28 mouse cellular contexts compared by ENCODE assay signal in the genomic region with DNA sequence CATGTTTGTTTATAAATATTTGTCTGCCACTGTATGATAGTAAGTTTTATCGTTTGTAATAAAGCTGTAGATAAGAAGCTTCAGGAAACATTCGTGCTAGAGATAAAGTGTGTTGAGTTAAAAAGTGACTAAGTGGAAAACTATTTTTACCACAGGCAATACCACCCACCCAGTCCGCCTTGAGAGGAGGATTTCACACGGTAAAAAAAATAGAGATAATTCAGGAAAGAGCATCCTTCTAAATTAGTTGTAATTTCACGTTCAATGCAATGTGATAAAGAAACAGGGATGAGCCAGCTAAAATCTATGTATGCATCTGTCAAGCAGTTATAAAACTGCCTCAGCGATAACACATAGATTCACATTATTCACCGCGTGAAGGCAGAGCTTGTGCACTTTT. TPM values are rescaled to one million over a fixed set of nuclear protein-coding genes. Genes with fewer than 3 reads are reported as not detected.
DNase-seq lines count a peak whose midpoint lies in the region; ATAC-seq and TF ChIP-seq lines count a peak whose summit lies in the region.
"Had no signal": no experiment of that assay in that cellular context is flagged by ENCODE, and none has a peak within 500 bp of the region (broad histone marks: within the 10 kb centered on the region; RNA-seq: fewer than 3 reads in every experiment).

No protein-coding gene starts in this region.

- TF ChIP-seq CTCF in left cerebral cortex, adult 2 months (IDR thresholded peaks at IDR 0.05), result no peak

- intact Hi-C loops in left cerebral cortex, adult 2 months (cut with DNase I), result loop anchor here (1.0 to 5.0 kb wide), 2 partner anchors 100 to 174 kb away; a partner anchor contains a TSS

- H3K36me3 ChIP-seq in intestine, embryonic 16.5 days (ENCODE audit: control insufficient read depth, insufficient read depth, low read length), result no peaks in the 10 kb centered on the region
- H3K36me3 ChIP-seq: embryonic facial prominence, embryonic 12.5 days; forebrain, embryonic 15.5 days; heart, embryonic 13.5 days; hindbrain, embryonic 12.5 days had no signal

- no peaks in the 10 kb centered on the region for H3K27me3 ChIP-seq in intestine, embryonic 16.5 days (replicated peaks; ENCODE audit: control insufficient read depth, insufficient read depth, low read length)
- H3K27me3 ChIP-seq: embryonic facial prominence, embryonic 12.5 days; forebrain, embryonic 15.5 days; heart, embryonic 13.5 days; hindbrain, embryonic 12.5 days had no signal

- H3K27ac ChIP-seq in left cerebral cortex, adult 2 months, result no peak overlapping the region; the same call in 1 of the 2 replicates
- no peak overlapping the region for H3K27ac ChIP-seq in intestine, embryonic 16.5 days (ENCODE audit: low read length)
- H3K27ac ChIP-seq: embryonic facial prominence, embryonic 12.5 days; forebrain, embryonic 15.5 days; heart, embryonic 13.5 days; hindbrain, embryonic 12.5 days had no signal

- H3K4me3 ChIP-seq in left cerebral cortex, adult 2 months, result no peak overlapping the region
- no peak overlapping the region for H3K4me3 ChIP-seq in intestine, embryonic 16.5 days (ENCODE audit: low read length)
- H3K4me3 ChIP-seq: embryonic facial prominence, embryonic 12.5 days; forebrain, embryonic 15.5 days; heart, embryonic 13.5 days; hindbrain, embryonic 12.5 days had no signal

- H3K4me1 ChIP-seq in intestine, embryonic 16.5 days (ENCODE audit: control insufficient read depth, insufficient read depth, low read length), result no peaks in the 10 kb centered on the region
- H3K4me1 ChIP-seq: embryonic facial prominence, embryonic 12.5 days; forebrain, embryonic 15.5 days; heart, embryonic 13.5 days; hindbrain, embryonic 12.5 days had no signal

- WGBS in intestine, embryonic 16.5 days, result 59% methylated on average over 8 of the region's 8 CpGs

- peaks cover 8% of the 10 kb centered on the region; the same call in 1 of the 2 replicates for H3K9me3 ChIP-seq in intestine, embryonic 16.5 days (ENCODE audit: control insufficient read depth, low read length)
- H3K9me3 ChIP-seq: embryonic facial prominence, embryonic 12.5 days; forebrain, embryonic 15.5 days had no signal

- no peak for DNase-seq in frontal cortex, postnatal 14 days (ENCODE audit: low spot score in 2 of 2)
- DNase-seq in left cerebral cortex, adult 11 months (ENCODE audit: low spot score), result peak; percentile 42
- no peak for DNase-seq in left cerebral cortex, adult 2 months (ENCODE audit: extremely low spot score in 1 of 2, low spot score in 2 of 2)
- DNase-seq in right cerebral cortex, adult 2 months (ENCODE audit: low spot score in 2 of 2), result peak; percentile 37 to 56
- no peak for DNase-seq in right cerebral cortex, postnatal 4 days
- no peak for DNase-seq in lung, postnatal 36 days
- DNase-seq: adrenal gland, postnatal 14 days; cerebellum, adult 18-20 months; cerebellum, adult 9-11 months; cerebellum, postnatal 36 days; gastrocnemius, postnatal 36 days; heart, adult 11 months; heart, postnatal 36 days had no signal

- no peak overlapping the region for H3K9ac ChIP-seq in intestine, embryonic 16.5 days (ENCODE audit: low read depth, low read length)
- H3K9ac ChIP-seq: embryonic facial prominence, embryonic 12.5 days; forebrain, embryonic 15.5 days; heart, embryonic 13.5 days; hindbrain, embryonic 12.5 days had no signal

- peak; percentile 87 for ATAC-seq in frontal cortex, adult (ENCODE audit: low TSS enrichment)
- ATAC-seq in intestine, embryonic 16.5 days, result peak; percentile 28; the same call in 1 of the 2 replicates
- ATAC-seq: activated CD4-positive, CD25-positive, alpha-beta regulatory T cell, adult 4 months; forebrain, embryonic 15.5 days; hindbrain, embryonic 16.5 days; Patski had no signal

- H3K4me2 ChIP-seq in intestine, embryonic 16.5 days (ENCODE audit: low read depth, low read length), result no peak overlapping the region
- H3K4me2 ChIP-seq: embryonic facial prominence, embryonic 12.5 days; forebrain, embryonic 15.5 days; heart, embryonic 13.5 days; hindbrain, embryonic 12.5 days had no signal

RNA-seq across cellular contexts. Expression of a gene that starts 3.3 kb away (rescaled TPM):
- total RNA-seq in left cerebral cortex, adult 2 months (2021), result not detected
- not detected in 2 replicates for polyA plus RNA-seq in intestine, embryonic 16.5 days (2015; fragmentation: Nextera tagmentation; extraction: Ambion mirVana)
- total RNA-seq: adrenal gland, adult 18-20 months; adrenal gland, postnatal 14 days; gastrocnemius, adult 8-10 months; gastrocnemius, postnatal 36 days; heart, postnatal 36 days; MEL had no signal
- polyA plus RNA-seq: activated CD4-positive, CD25-positive, alpha-beta regulatory T cell, adult 4 months; C2C12; embryonic facial prominence, embryonic 12.5 days; forebrain, embryonic 11.5 days; heart, embryonic 13.5 days; heart, postnatal 0 days; hindbrain, embryonic 12.5 days; Patski had no signal

Comparison
In these comparisons a context has a peak if more than half of its experiments do, and no peak if none do; other contexts are left out.
1. DNase-seq: peak in left cerebral cortex, adult 11 months (single experiment) and right cerebral cortex, adult 2 months (2 of 2); none in frontal cortex, postnatal 14 days (0 of 2), left cerebral cortex, adult 2 months (0 of 2), right cerebral cortex, postnatal 4 days (single experiment) and lung, postnatal 36 days (single experiment).